Mouse (Mus musculus) ES-E14 (cell line): ENCODE data around the gene Pik3c2g.

ENCODE experiments used
- CHD2 ChIP-seq: IDR thresholded peaks from 2 replicates; pipeline ENCODE4 v1.6.1; 2014; ENCODE audit warnings: mild to moderate bottlenecking, low read depth, low read length, inconsistent platforms
- HCFC1 ChIP-seq: IDR thresholded peaks from 2 replicates; pipeline ENCODE4 v1.6.1; 2012; ENCODE audit warnings: low read length, inconsistent platforms, borderline replicate concordance; ENCODE audit not compliant: insufficient read depth
- MAFK ChIP-seq: IDR thresholded peaks from 2 replicates; pipeline ENCODE4 v1.6.1; 2014; ENCODE audit warnings: mild to moderate bottlenecking, low read depth, low read length, inconsistent platforms; ENCODE audit not compliant: insufficient read depth
- ZC3H11A ChIP-seq: IDR thresholded peaks from 2 replicates; pipeline ENCODE4 v1.6.1; 2012; ENCODE audit warnings: low read depth, mild to moderate bottlenecking, inconsistent platforms, low read length, borderline replicate concordance
- ZNF384 ChIP-seq: IDR thresholded peaks from 2 replicates; pipeline ENCODE4 v1.6.1; 2012; ENCODE audit warnings: low read depth, low read length, inconsistent platforms

GRCm38 (mm10) chr6:139895637-139896036 lies 308.6 kb downstream of the Pik3c2g start:
- TF ChIP-seq ZNF384 (no peak), MAFK (no peak), CHD2 (no peak), ZC3H11A (no peak), HCFC1 (no peak)
